Mouse (Mus musculus): ENCODE results near the gene Dusp11. TPM values are rescaled to one million over a fixed set of nuclear protein-coding genes. Genes with fewer than 3 reads are reported as not detected.
A peak's percentile ranks its signal among the peaks of the same experiment; 100 is the strongest.
"Not testable (repeated sequence)": the region's sequence is repeated elsewhere in the genome, so short reads cannot be mapped to it uniquely, and the experiment has no call there.

Dusp11 gene
- polyA plus RNA-seq (2015; fragmentation: Nextera tagmentation; extraction: Ambion mirVana), result 40.2 and 54.6 TPM in 2 replicates

DNA sequence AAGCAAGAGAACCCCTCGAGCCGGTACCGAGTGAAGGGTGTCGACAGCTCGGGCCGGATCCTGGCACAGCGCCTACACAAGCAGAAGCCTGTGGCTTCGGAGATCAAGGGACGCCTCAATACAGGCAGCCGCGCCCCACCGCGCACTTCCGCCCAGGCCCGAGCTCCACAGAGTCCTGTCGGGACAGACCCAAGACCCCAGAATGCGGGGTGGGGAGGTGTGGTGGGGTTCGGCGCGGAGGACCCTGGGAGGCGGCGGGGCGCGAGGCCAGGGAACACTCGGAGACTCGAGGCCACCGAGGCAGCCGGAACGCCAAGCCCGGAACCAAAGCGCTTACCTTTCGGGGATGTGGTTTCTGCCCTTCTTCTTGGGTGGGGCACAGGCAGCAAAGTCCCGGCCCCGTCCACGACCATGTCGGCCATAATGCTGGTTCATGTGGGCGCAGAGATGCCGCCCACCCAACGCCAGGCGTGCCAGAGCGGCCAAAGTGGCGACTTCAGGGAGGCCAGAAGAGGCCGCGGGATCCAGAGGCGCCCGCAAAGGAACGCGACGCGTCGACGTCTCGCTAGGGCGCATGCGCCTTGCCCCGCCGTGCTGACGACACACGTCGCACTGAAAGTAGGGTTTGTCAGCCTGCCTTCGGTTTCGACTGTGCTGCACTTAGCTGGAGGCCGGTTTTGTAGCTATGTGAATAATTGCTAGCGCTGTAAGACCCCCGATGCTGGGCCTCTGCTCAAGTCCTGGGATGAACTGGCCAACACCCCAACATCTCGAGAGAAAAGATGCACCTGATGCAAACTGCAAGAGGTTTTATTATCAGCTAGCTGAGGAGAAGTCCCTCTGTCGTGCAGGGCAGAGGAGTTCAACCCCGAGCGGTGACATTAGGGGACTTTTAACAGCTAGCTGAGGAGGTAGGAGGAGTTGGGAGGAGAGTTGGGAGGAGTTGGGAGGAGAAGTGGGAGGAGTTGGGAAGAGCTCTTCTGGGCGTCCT is at the start of gene Dusp11:
Dusp11 (minus strand) TSS at position 567 of the 991 bp plus-strand sequence.
- H3K9ac ChIP-seq (ENCODE audit: low read length), result peak within 1 kb of the TSS; percentile 96
- ATAC-seq (replicated peaks; ENCODE audit: extremely low read depth, insufficient read depth, low FRiP score), result peak; percentile 95
- peaks cover 10% of the 10 kb centered on the region for H3K36me3 ChIP-seq (ENCODE audit: control insufficient read depth, insufficient read depth)
- under 1% methylated on average over 70 of the region's 70 CpGs for WGBS
- H3K9me3 ChIP-seq (replicated peaks; ENCODE audit: control insufficient read depth, low read length), result no peaks in the 10 kb centered on the region
- H3K4me3 ChIP-seq (ENCODE audit: low read length), result peak within 1 kb of the TSS; percentile 94
- H3K27me3 ChIP-seq (ENCODE audit: control insufficient read depth, insufficient read depth, low read length), result no peaks in the 10 kb centered on the region
- H3K4me2 ChIP-seq (ENCODE audit: low read depth, low read length), result peak within 1 kb of the TSS; percentile 90
- H3K4me1 ChIP-seq (ENCODE audit: control insufficient read depth, insufficient read depth, low read length), result peaks cover 18% of the 10 kb centered on the region
- H3K27ac ChIP-seq (ENCODE audit: low read length), result peak within 1 kb of the TSS; percentile 98

DNA sequence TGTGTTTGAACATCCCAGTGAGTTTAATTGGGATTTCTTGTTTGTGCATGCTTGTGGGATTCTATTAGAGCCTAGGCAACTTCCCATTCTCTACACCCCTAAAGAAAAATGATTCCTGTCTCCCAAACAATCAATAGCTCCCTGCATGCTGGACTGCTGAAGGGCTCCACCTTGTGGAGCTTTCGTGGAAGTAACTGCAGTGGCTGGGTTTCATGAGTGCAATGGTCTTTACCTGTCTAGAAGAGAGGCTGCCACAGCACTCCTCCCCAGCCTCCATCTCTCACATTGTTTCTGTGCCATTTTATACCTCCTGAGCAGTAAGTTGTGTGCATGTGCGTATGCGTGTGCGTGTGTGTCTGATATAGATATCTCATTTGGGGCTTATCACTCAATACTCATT is 48.5 kb upstream of the Dusp11 start:
- Histone ChIP-seq H3K4me3 (ENCODE audit: low read length) (no peak overlapping the region), H3K27me3 (ENCODE audit: control insufficient read depth, insufficient read depth, low read length) (no peaks in the 10 kb centered on the region; the same call in 1 of the 2 replicates), H3K9ac (ENCODE audit: low read length) (no peak overlapping the region), H3K4me1 (ENCODE audit: control insufficient read depth, insufficient read depth, low read length) (no peaks in the 10 kb centered on the region), H3K9me3 (replicated peaks; ENCODE audit: control insufficient read depth, low read length) (no peaks in the 10 kb centered on the region; the same call in 1 of the 2 replicates), H3K36me3 (ENCODE audit: control insufficient read depth, insufficient read depth) (no peaks in the 10 kb centered on the region), H3K4me2 (ENCODE audit: low read depth, low read length) (no peak overlapping the region), H3K27ac (ENCODE audit: low read length) (no peak overlapping the region)
- ATAC-seq (replicated peaks; ENCODE audit: extremely low read depth, insufficient read depth, low FRiP score), result no peak
- 34% methylated on average over 4 of the region's 4 CpGs for WGBS

DNA sequence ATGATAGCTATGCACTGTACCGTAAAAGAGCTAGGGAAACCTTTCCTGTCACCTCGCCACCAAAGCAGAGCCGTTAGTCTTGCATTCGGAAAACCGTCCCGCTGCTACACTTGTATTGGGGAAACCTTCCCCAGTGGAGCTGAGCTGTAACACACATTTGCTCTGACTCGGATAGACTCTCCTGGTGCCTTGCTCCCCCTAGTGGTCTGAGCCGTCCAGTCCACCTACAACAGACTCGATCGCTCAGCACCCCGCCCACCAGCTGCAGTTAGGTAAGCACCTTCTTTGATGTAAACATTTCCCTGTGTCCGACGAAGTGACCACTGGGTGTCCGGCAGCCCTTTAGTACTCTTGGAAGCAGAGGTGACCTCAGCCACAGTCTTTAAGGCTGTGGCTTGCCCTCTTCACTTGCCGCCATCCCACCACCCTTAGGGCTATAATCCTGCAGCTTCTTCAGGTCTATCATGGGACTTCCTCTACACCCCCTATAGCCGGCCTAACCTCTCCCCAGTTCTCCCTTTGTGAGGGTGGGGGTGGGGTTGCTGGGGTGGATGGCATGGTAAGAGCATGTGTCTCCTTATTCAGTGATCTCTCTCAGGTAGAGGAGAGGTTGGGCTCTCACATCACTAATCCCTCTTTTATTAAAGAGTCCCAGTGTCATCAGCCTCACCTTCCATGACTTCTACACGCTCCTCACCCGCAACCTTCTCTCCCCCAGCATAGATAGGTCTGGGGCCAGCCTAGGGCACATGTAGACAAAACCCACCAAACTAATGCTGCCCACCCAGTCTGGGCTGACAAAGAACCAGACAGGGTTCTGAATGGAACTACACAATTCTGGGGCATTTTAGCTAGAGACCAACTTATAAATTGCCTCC is 43.0 kb upstream of the Dusp11 start:
- Histone ChIP-seq H3K4me1 (ENCODE audit: control insufficient read depth, insufficient read depth, low read length) (peaks cover 5% of the 10 kb centered on the region; the same call in 1 of the 2 replicates), H3K4me3 (ENCODE audit: low read length) (peak overlapping the region; percentile 26), H3K9me3 (replicated peaks; ENCODE audit: control insufficient read depth, low read length) (no peaks in the 10 kb centered on the region; the same call in 1 of the 2 replicates), H3K27me3 (ENCODE audit: control insufficient read depth, insufficient read depth, low read length) (no peaks in the 10 kb centered on the region), H3K36me3 (ENCODE audit: control insufficient read depth, insufficient read depth) (no peaks in the 10 kb centered on the region), H3K9ac (ENCODE audit: low read length) (peak overlapping the region; percentile 42), H3K27ac (ENCODE audit: low read length) (no peak overlapping the region), H3K4me2 (ENCODE audit: low read depth, low read length) (peak overlapping the region; percentile 63)
- ATAC-seq (replicated peaks; ENCODE audit: extremely low read depth, insufficient read depth, low FRiP score), result peak; percentile 79
- 9% methylated on average over 18 of the region's 18 CpGs for WGBS

DNA sequence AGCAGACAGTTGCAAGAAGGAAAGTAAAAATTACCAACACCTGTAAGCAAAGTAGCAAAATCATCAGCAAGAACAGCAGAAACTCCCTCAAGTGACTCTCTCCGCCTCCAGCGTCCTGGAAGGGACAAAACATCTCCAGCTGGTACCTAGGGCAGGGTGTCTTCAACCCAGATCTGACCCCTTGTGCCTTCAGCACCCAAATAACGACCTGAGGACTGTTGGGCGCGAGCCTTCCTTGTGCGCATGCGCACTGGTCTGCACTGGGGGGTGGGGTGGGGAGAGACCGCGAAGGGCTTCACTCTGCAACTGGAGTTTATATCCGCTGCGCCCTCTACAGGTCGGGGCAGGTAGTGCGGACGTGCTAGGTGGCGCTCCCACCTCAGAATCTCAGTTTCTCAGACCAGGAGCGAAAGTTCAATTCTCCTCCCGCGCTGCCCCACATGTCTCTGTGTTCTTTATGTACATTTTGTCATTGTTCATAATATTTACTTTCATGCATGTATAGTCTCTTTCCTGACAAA is 42.0 kb upstream of the Dusp11 start:
- no peaks in the 10 kb centered on the region for H3K27me3 ChIP-seq (ENCODE audit: control insufficient read depth, insufficient read depth, low read length)
- H3K9me3 ChIP-seq (replicated peaks; ENCODE audit: control insufficient read depth, low read length), result no peaks in the 10 kb centered on the region; the same call in 1 of the 2 replicates
- H3K4me3 ChIP-seq (ENCODE audit: low read length), result no peak overlapping the region
- H3K4me1 ChIP-seq (ENCODE audit: control insufficient read depth, insufficient read depth, low read length), result peaks cover 5% of the 10 kb centered on the region; the same call in 1 of the 2 replicates
- no peak overlapping the region for H3K4me2 ChIP-seq (ENCODE audit: low read depth, low read length)
- no peak for ATAC-seq (replicated peaks; ENCODE audit: extremely low read depth, insufficient read depth, low FRiP score)
- 73% methylated on average over 18 of the region's 18 CpGs for WGBS
- H3K9ac ChIP-seq (ENCODE audit: low read length), result no peak overlapping the region
- no peak overlapping the region for H3K27ac ChIP-seq (ENCODE audit: low read length)
- H3K36me3 ChIP-seq (ENCODE audit: control insufficient read depth, insufficient read depth), result no peaks in the 10 kb centered on the region

DNA sequence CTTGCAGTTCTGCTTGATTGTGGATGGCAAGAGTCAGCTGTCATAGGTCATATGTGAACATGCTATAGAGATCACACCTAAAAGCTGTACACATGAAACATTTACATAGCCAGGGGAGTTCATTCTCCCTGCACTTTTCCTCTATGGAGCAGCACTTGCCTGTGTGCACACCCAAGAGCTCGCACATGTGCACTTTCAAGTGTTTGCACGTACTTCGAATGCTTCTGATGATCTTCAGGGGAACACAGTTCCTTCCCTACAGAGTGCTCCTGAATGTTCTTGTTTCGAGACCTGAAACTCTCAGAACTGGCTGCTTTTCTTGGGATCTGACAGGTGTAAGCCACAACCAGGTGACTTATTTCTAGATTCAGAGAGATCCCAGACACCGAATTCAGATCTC is 29.3 kb upstream of the Dusp11 start:
- not testable (repeated sequence) for ATAC-seq (replicated peaks; ENCODE audit: extremely low read depth, insufficient read depth, low FRiP score); H3K9me3 ChIP-seq (replicated peaks; ENCODE audit: control insufficient read depth, low read length); H3K27ac ChIP-seq (ENCODE audit: low read length); H3K36me3 ChIP-seq (ENCODE audit: control insufficient read depth, insufficient read depth); H3K9ac ChIP-seq (ENCODE audit: low read length); H3K4me3 ChIP-seq (ENCODE audit: low read length); H3K4me1 ChIP-seq (ENCODE audit: control insufficient read depth, insufficient read depth, low read length); H3K4me2 ChIP-seq (ENCODE audit: low read depth, low read length); H3K27me3 ChIP-seq (ENCODE audit: control insufficient read depth, insufficient read depth, low read length)
- 86% methylated on average over 5 of the region's 5 CpGs for WGBS

DNA sequence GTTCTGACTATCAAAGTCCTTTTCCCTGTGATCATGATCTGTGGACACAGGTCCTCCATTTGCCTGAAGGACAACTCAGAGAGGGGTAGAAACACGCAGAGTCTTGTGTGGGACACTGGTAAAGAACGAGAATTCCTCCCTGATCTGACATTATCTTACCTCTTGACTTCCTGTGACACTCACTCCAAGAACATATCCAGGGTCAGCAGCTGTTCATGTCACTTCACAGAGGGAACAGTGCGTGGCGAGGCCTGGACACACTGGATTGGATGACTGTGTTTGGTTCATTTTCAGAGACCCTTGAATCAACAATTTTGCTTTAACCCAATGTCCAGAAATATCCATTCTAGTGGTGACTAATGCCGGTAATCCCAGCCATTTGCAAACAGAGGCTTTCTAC is 28.1 kb upstream of the Dusp11 start:
- H3K9ac ChIP-seq (ENCODE audit: low read length); H3K4me1 ChIP-seq (ENCODE audit: control insufficient read depth, insufficient read depth, low read length); H3K4me2 ChIP-seq (ENCODE audit: low read depth, low read length); H3K4me3 ChIP-seq (ENCODE audit: low read length); ATAC-seq (replicated peaks; ENCODE audit: extremely low read depth, insufficient read depth, low FRiP score); H3K9me3 ChIP-seq (replicated peaks; ENCODE audit: control insufficient read depth, low read length); H3K36me3 ChIP-seq (ENCODE audit: control insufficient read depth, insufficient read depth); H3K27ac ChIP-seq (ENCODE audit: low read length); H3K27me3 ChIP-seq (ENCODE audit: control insufficient read depth, insufficient read depth, low read length): not testable (repeated sequence)
- WGBS, result 67% methylated on average over 5 of the region's 5 CpGs

DNA sequence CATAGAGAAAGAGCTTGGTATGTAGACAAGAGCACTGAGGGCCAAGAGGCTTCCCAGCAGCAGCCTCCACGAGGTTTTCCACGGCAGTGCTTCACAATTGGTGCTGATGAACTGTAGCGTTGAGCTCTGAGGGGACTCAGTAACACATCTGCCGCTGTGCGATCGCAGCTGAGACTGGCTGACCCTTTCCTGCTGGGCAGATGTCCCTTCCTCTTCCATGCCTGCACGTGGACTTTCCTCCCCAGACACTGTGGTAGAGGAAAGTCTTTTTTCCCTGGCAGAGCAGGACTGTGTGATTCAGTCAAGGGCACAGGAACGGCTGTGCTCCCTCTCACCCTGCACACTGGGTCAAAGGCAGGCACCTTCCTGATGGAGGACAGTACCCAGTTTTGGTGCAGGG is 22.9 kb upstream of the Dusp11 start:
- WGBS, result 74% methylated on average over 8 of the region's 8 CpGs
- no peak overlapping the region for H3K4me2 ChIP-seq (ENCODE audit: low read depth, low read length)
- ATAC-seq (replicated peaks; ENCODE audit: extremely low read depth, insufficient read depth, low FRiP score), result no peak
- H3K27me3 ChIP-seq (ENCODE audit: control insufficient read depth, insufficient read depth, low read length), result no peaks in the 10 kb centered on the region
- H3K4me3 ChIP-seq (ENCODE audit: low read length), result no peak overlapping the region
- H3K27ac ChIP-seq (ENCODE audit: low read length), result no peak overlapping the region
- H3K4me1 ChIP-seq (ENCODE audit: control insufficient read depth, insufficient read depth, low read length), result no peaks in the 10 kb centered on the region
- H3K36me3 ChIP-seq (ENCODE audit: control insufficient read depth, insufficient read depth), result no peaks in the 10 kb centered on the region
- H3K9me3 ChIP-seq (replicated peaks; ENCODE audit: control insufficient read depth, low read length), result no peaks in the 10 kb centered on the region
- no peak overlapping the region for H3K9ac ChIP-seq (ENCODE audit: low read length)

DNA sequence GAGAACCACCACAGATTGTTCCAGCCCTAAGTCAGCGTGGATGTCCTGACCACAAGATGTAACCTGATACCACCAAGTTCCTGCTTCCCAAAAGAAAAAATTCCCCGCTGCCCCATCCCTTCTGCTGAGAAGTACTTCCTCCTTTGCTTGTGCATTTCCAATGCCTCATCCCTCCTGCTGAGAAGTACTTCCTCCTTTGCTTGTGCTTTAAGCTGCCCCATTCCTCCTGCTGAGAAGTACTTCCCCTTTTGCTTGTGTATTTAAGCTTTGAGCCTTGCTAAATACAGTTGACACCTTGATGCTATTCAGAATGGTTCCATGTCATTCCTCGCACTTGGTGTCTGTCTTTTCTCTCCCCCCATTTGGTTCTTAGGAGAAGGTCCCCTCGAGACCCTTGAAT is 17.3 kb upstream of the Dusp11 start:
- not testable (repeated sequence) for H3K4me1 ChIP-seq (ENCODE audit: control insufficient read depth, insufficient read depth, low read length); ATAC-seq (replicated peaks; ENCODE audit: extremely low read depth, insufficient read depth, low FRiP score); H3K4me2 ChIP-seq (ENCODE audit: low read depth, low read length); H3K27me3 ChIP-seq (ENCODE audit: control insufficient read depth, insufficient read depth, low read length); H3K4me3 ChIP-seq (ENCODE audit: low read length); H3K27ac ChIP-seq (ENCODE audit: low read length); H3K9ac ChIP-seq (ENCODE audit: low read length); H3K36me3 ChIP-seq (ENCODE audit: control insufficient read depth, insufficient read depth); H3K9me3 ChIP-seq (replicated peaks; ENCODE audit: control insufficient read depth, low read length)
- 65% methylated on average over 4 of the region's 4 CpGs for WGBS
